In the genomic region with DNA sequence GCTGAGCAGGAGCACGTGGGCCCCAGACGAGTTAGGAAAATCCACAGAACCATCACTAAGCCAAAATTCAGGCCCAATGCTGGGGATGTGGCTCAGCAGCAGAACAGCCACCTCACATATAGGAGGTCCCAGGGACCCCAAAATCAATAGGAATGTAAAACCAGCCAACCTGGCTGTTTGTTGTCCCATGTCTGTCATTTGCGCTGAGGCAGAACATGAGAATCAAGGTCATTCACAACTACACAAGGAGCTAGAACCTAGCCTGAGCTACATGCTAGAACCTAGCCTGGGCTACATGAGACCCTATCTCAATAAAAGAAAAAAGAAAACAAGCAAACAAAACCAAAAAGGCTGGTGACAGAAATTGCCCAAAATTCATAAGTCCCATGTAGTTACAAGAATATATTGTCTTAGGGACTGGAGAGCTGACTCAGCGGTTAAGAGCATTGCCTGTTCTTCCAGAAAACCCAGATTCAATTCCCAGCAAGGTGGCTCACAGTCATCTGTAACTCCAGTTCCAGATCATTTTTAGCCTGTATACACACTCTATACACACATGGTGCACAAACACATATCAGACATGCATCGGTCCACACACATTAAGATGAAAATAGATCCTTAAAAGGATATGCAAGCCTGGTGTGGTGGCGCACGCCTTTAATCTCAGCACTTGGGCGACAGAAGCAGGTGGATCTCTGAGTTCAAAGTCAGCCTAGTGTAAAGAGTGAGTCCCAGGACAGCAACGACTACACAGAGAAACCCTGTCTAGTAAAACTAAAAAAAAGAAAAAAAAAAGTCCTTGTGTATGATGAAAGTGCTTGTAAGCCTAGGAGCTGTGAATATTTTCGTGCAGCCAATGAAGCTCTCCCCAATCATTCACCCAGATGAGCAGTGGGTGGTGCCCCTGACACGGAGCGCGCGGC, we compare ENCODE assay signal across 7 mouse cellular contexts. TPM values are rescaled to one million over a fixed set of nuclear protein-coding genes. Genes with fewer than 3 reads are reported as not detected.
A peak's percentile ranks its signal among the peaks of the same experiment; 100 is the strongest.
DNase-seq lines count a peak whose midpoint lies in the region; ATAC-seq and TF ChIP-seq lines count a peak whose summit lies in the region.

No protein-coding gene starts in this region.

- no peak overlapping the region for H3K27ac ChIP-seq in lung, postnatal 0 days (ENCODE audit: low read length)
- H3K27ac ChIP-seq in forebrain, embryonic 12.5 days, result peak overlapping the region; percentile 93
- H3K27ac ChIP-seq in limb, embryonic 13.5 days, result no peak overlapping the region
- H3K27ac ChIP-seq in stomach, embryonic 16.5 days (ENCODE audit: low read length), result peak overlapping the region; percentile 5; the same call in 1 of the 2 replicates

- no peak for ATAC-seq in lung, postnatal 0 days
- no peak for ATAC-seq in forebrain, embryonic 12.5 days (ENCODE audit: low FRiP score)
- ATAC-seq in limb, embryonic 13.5 days (ENCODE audit: low FRiP score, low read depth), result no peak; the same call in 1 of the 2 replicates
- ATAC-seq in stomach, embryonic 16.5 days (ENCODE audit: insufficient read depth, low FRiP score), result no peak
- ATAC-seq in erythroid progenitor cell, adult 5-6 weeks (replicated peaks; ENCODE audit: low FRiP score, poor library complexity, severe bottlenecking), result no peak

- H3K36me3 ChIP-seq in lung, postnatal 0 days (ENCODE audit: insufficient read depth, low read length), result 0 out of 2 replicates have a peak, but pooled peaks cover 7% of the 10 kb centered on the region
- H3K36me3 ChIP-seq in forebrain, embryonic 12.5 days (replicated peaks), result no peaks in the 10 kb centered on the region
- no peaks in the 10 kb centered on the region for H3K36me3 ChIP-seq in limb, embryonic 13.5 days
- H3K36me3 ChIP-seq in stomach, embryonic 16.5 days (ENCODE audit: control insufficient read depth, insufficient read depth, low read length), result no peaks in the 10 kb centered on the region

- no peak for TF ChIP-seq CTCF in lung, postnatal 0 days (IDR thresholded peaks at IDR 0.05)

- H3K4me1 ChIP-seq in lung, postnatal 0 days (ENCODE audit: insufficient read depth, low read depth, low read length), result no peaks in the 10 kb centered on the region
- H3K4me1 ChIP-seq in forebrain, embryonic 12.5 days, result peaks cover 11% of the 10 kb centered on the region
- peaks cover 7% of the 10 kb centered on the region for H3K4me1 ChIP-seq in limb, embryonic 13.5 days
- H3K4me1 ChIP-seq in stomach, embryonic 16.5 days (ENCODE audit: control insufficient read depth, insufficient read depth, low read length), result peaks cover 4% of the 10 kb centered on the region

- 0 out of 2 replicates have a peak overlapping the region, but pooled peaks have one; percentile 5 for H3K9ac ChIP-seq in lung, postnatal 0 days (replicated peaks; ENCODE audit: low read depth)
- peak overlapping the region; percentile 25; the same call in 1 of the 2 replicates for H3K9ac ChIP-seq in forebrain, embryonic 12.5 days
- no peak overlapping the region; the same call in 1 of the 2 replicates for H3K9ac ChIP-seq in limb, embryonic 13.5 days
- peak overlapping the region; percentile 64 for H3K9ac ChIP-seq in stomach, embryonic 16.5 days (ENCODE audit: low read length)

- H3K27me3 ChIP-seq in lung, postnatal 0 days (replicated peaks; ENCODE audit: insufficient read depth, low read length), result no peaks in the 10 kb centered on the region
- H3K27me3 ChIP-seq in forebrain, embryonic 12.5 days, result no peaks in the 10 kb centered on the region; the same call in 1 of the 2 replicates
- H3K27me3 ChIP-seq in limb, embryonic 13.5 days, result 0 out of 2 replicates have a peak, but pooled peaks cover 13% of the 10 kb centered on the region
- H3K27me3 ChIP-seq in stomach, embryonic 16.5 days (ENCODE audit: control insufficient read depth, insufficient read depth, low read length), result no peaks in the 10 kb centered on the region

- 35% methylated on average over 14 of the region's 14 CpGs for WGBS in lung, postnatal 0 days
- WGBS in forebrain, embryonic 12.5 days, result 36% methylated on average over 14 of the region's 14 CpGs
- WGBS in limb, embryonic 13.5 days, result 36% methylated on average over 14 of the region's 14 CpGs
- 35% methylated on average over 14 of the region's 14 CpGs for WGBS in stomach, embryonic 16.5 days

- peak overlapping the region; percentile 54 for H3K4me2 ChIP-seq in lung, postnatal 0 days (replicated peaks; ENCODE audit: low read depth, low read length)
- peak overlapping the region; percentile 63 for H3K4me2 ChIP-seq in forebrain, embryonic 12.5 days
- peak overlapping the region; percentile 72 for H3K4me2 ChIP-seq in limb, embryonic 13.5 days (replicated peaks)
- peak overlapping the region; percentile 58 for H3K4me2 ChIP-seq in stomach, embryonic 16.5 days (ENCODE audit: low read depth, low read length)

- peak overlapping the region; percentile 26 for H3K4me3 ChIP-seq in lung, postnatal 0 days (ENCODE audit: low read depth, low read length)
- H3K4me3 ChIP-seq in forebrain, embryonic 12.5 days (replicated peaks), result peak overlapping the region; percentile 43
- H3K4me3 ChIP-seq in limb, embryonic 13.5 days, result peak overlapping the region; percentile 49
- H3K4me3 ChIP-seq in stomach, embryonic 16.5 days (replicated peaks; ENCODE audit: low read length), result peak overlapping the region; percentile 52

- H3K9me3 ChIP-seq in lung, postnatal 0 days (ENCODE audit: low read length), result no peaks in the 10 kb centered on the region
- no peaks in the 10 kb centered on the region for H3K9me3 ChIP-seq in forebrain, embryonic 12.5 days
- no peaks in the 10 kb centered on the region for H3K9me3 ChIP-seq in limb, embryonic 13.5 days
- no peaks in the 10 kb centered on the region for H3K9me3 ChIP-seq in stomach, embryonic 16.5 days (replicated peaks; ENCODE audit: control insufficient read depth, low read length)

- TF ChIP-seq EP300 in lung, postnatal 0 days (IDR thresholded peaks at IDR 0.05), result no peak

- DNase-seq in lung, postnatal 0 days (ENCODE audit: low spot score), result no peak
- no peak for DNase-seq in lung, adult 18-20 months
- no peak for DNase-seq in embryo, embryonic 11 days

RNA-seq across cellular contexts. Expression of a gene that starts 2.1 kb away (rescaled TPM):
- 3.2 and 3.3 TPM in 2 replicates for polyA plus RNA-seq in lung, postnatal 0 days (2015; fragmentation: Nextera tagmentation; extraction: Ambion mirVana)
- polyA plus RNA-seq in forebrain, embryonic 12.5 days (2016; fragmentation: Nextera tagmentation; extraction: Ambion mirVana), result 6.0 and 6.2 TPM in 2 replicates
- polyA plus RNA-seq in limb, embryonic 13.5 days (2015; fragmentation: Nextera tagmentation; extraction: Ambion mirVana), result 2.9 and 3.3 TPM in 2 replicates
- polyA plus RNA-seq in stomach, embryonic 16.5 days (2015; fragmentation: Nextera tagmentation; extraction: Ambion mirVana), result 8.2 and 9.1 TPM in 2 replicates
- not detected in 2 replicates for total RNA-seq in erythroid progenitor cell, adult 5-6 weeks (2015; ENCODE audit: low replicate concordance)
- 0.53 TPM in 1 of 2 replicates, not detected in the other for total RNA-seq in erythroid progenitor cell, adult 5-6 weeks (2017; ENCODE audit: low replicate concordance)

RNA-seq across cellular contexts. Expression of a gene that starts 8.9 kb away (rescaled TPM):
- polyA plus RNA-seq in lung, postnatal 0 days (2015; fragmentation: Nextera tagmentation; extraction: Ambion mirVana), result 9.3 and 12.3 TPM in 2 replicates
- 1.4 and 1.5 TPM in 2 replicates for polyA plus RNA-seq in forebrain, embryonic 12.5 days (2016; fragmentation: Nextera tagmentation; extraction: Ambion mirVana)
- polyA plus RNA-seq in limb, embryonic 13.5 days (2015; fragmentation: Nextera tagmentation; extraction: Ambion mirVana), result 4.6 and 5.6 TPM in 2 replicates
- polyA plus RNA-seq in stomach, embryonic 16.5 days (2015; fragmentation: Nextera tagmentation; extraction: Ambion mirVana), result 14.2 and 16.8 TPM in 2 replicates
- 1.1 and 1.7 TPM in 2 replicates for total RNA-seq in erythroid progenitor cell, adult 5-6 weeks (2015; ENCODE audit: low replicate concordance)
- 3.7 and 4.3 TPM in 2 replicates for total RNA-seq in erythroid progenitor cell, adult 5-6 weeks (2017; ENCODE audit: low replicate concordance)

RNA-seq across cellular contexts. Expression of a gene that starts 10.6 kb away (rescaled TPM):
- polyA plus RNA-seq in lung, postnatal 0 days (2015; fragmentation: Nextera tagmentation; extraction: Ambion mirVana), result 20.9 and 22.1 TPM in 2 replicates
- 63.2 and 66.9 TPM in 2 replicates for polyA plus RNA-seq in forebrain, embryonic 12.5 days (2016; fragmentation: Nextera tagmentation; extraction: Ambion mirVana)
- 85.9 and 91.3 TPM in 2 replicates for polyA plus RNA-seq in limb, embryonic 13.5 days (2015; fragmentation: Nextera tagmentation; extraction: Ambion mirVana)
- polyA plus RNA-seq in stomach, embryonic 16.5 days (2015; fragmentation: Nextera tagmentation; extraction: Ambion mirVana), result 74.6 and 77.5 TPM in 2 replicates
- total RNA-seq in erythroid progenitor cell, adult 5-6 weeks (2015; ENCODE audit: low replicate concordance), result 6.7 and 19.1 TPM in 2 replicates
- total RNA-seq in erythroid progenitor cell, adult 5-6 weeks (2017; ENCODE audit: low replicate concordance), result 7.1 and 16.2 TPM in 2 replicates

RNA-seq across cellular contexts. Expression of a gene that starts 21.0 kb away (rescaled TPM):
- 174 and 177 TPM in 2 replicates for polyA plus RNA-seq in lung, postnatal 0 days (2015; fragmentation: Nextera tagmentation; extraction: Ambion mirVana)
- 313 and 319 TPM in 2 replicates for polyA plus RNA-seq in forebrain, embryonic 12.5 days (2016; fragmentation: Nextera tagmentation; extraction: Ambion mirVana)
- polyA plus RNA-seq in limb, embryonic 13.5 days (2015; fragmentation: Nextera tagmentation; extraction: Ambion mirVana), result 329 and 337 TPM in 2 replicates
- polyA plus RNA-seq in stomach, embryonic 16.5 days (2015; fragmentation: Nextera tagmentation; extraction: Ambion mirVana), result 272 and 293 TPM in 2 replicates
- 47.4 and 59.5 TPM in 2 replicates for total RNA-seq in erythroid progenitor cell, adult 5-6 weeks (2015; ENCODE audit: low replicate concordance)
- total RNA-seq in erythroid progenitor cell, adult 5-6 weeks (2017; ENCODE audit: low replicate concordance), result 41.5 and 59.7 TPM in 2 replicates

RNA-seq across cellular contexts. Expression of a gene that starts 59.1 kb away (rescaled TPM):
- polyA plus RNA-seq in lung, postnatal 0 days (2015; fragmentation: Nextera tagmentation; extraction: Ambion mirVana), result not detected in 2 replicates
- not detected in 2 replicates for polyA plus RNA-seq in forebrain, embryonic 12.5 days (2016; fragmentation: Nextera tagmentation; extraction: Ambion mirVana)
- polyA plus RNA-seq in limb, embryonic 13.5 days (2015; fragmentation: Nextera tagmentation; extraction: Ambion mirVana), result not detected in 2 replicates
- polyA plus RNA-seq in stomach, embryonic 16.5 days (2015; fragmentation: Nextera tagmentation; extraction: Ambion mirVana), result not detected in 2 replicates
- total RNA-seq in erythroid progenitor cell, adult 5-6 weeks (2015; ENCODE audit: low replicate concordance), result not detected in 2 replicates
- total RNA-seq in erythroid progenitor cell, adult 5-6 weeks (2017; ENCODE audit: low replicate concordance), result not detected in 2 replicates

Comparison
In these comparisons a context has a peak if more than half of its experiments do, and no peak if none do; other contexts are left out.
1. H3K27ac ChIP-seq: peak in forebrain, embryonic 12.5 days (single experiment) and stomach, embryonic 16.5 days (single experiment); none in lung, postnatal 0 days (single experiment) and limb, embryonic 13.5 days (single experiment).
2. Peak in every context shown above with its lines, with median percentiles within 50 percentile points of each other: H3K4me2 ChIP-seq and H3K4me3 ChIP-seq.